Mouse (Mus musculus): Measurements from ENCODE around the gene Pepd. TPM values are rescaled to one million over a fixed set of nuclear protein-coding genes. Genes with fewer than 3 reads are reported as not detected.

Pepd gene
- total RNA-seq (2012; rRNA removed): 40.7 and 48.0 TPM in 2 replicates
- 10 to 100 TPM in 1 of 2 experiments, not detected in 1; 29.7 TPM for polyA plus RNA-seq (2012; ENCODE audit: insufficient read depth in 1 of 2, insufficient read length in 2 of 2, low read depth in 1 of 2, low replicate concordance in 2 of 2, missing spikeins in 1 of 2)

GRCm38 (mm10) chr7:34911919-34912897 lies at the start of gene Pepd:
Gene Pepd (plus strand): TSS chr7:34912379.
- peak within 1 kb of the TSS; percentile 61 for H3K9ac ChIP-seq (ENCODE audit: control insufficient read depth, low read depth, low read length, poor library complexity, severe bottlenecking)
- no peaks in the 10 kb centered on the region for H3K27me3 ChIP-seq (ENCODE audit: control insufficient read depth in 1 of 2, insufficient read depth in 2 of 2, low read length in 2 of 2)
- H3K4me1 ChIP-seq (ENCODE audit: control insufficient read depth in 1 of 2, insufficient read depth in 2 of 2, low read length in 2 of 2): no peaks in the 10 kb centered on the region
- no peak for TF ChIP-seq GATA1 (IDR thresholded peaks at IDR 0.05; ENCODE audit: low read depth, low read length)
- peak; percentile 90 for TF ChIP-seq SIN3A (IDR thresholded peaks at IDR 0.05; ENCODE audit: low read length)
- no peak for TF ChIP-seq POLR2AphosphoS2 (IDR thresholded peaks at IDR 0.05; ENCODE audit: low read length)
- peak; percentile 54 for TF ChIP-seq NELFE (IDR thresholded peaks at IDR 0.05; ENCODE audit: low read depth, low read length)
- peak; percentile 76 for TF ChIP-seq MAX (IDR thresholded peaks at IDR 0.05; ENCODE audit: low read length)
- TF ChIP-seq POLR2A (IDR thresholded peaks at IDR 0.05; ENCODE audit: control insufficient read depth in 1 of 2, insufficient read depth in 1 of 2, low read depth in 1 of 2, low read length in 2 of 2, poor library complexity in 1 of 2): peak in 1 of 2 experiments; percentile 63; a peak in 1 of 4 replicates
- no peak for TF ChIP-seq KAT2A (conservative IDR thresholded peaks at IDR 0.05; ENCODE audit: low read depth, low read length)
- no peak for TF ChIP-seq ZMIZ1 (IDR thresholded peaks at IDR 0.05; ENCODE audit: low read depth, low read length)
- no peak for TF ChIP-seq EP300 (IDR thresholded peaks at IDR 0.05; ENCODE audit: low read depth in 1 of 2, low read length in 2 of 2)
- TF ChIP-seq UBTF (IDR thresholded peaks at IDR 0.05; ENCODE audit: borderline replicate concordance, insufficient read depth, low read depth, low read length): no peak
- no peak for TF ChIP-seq MAZ (IDR thresholded peaks at IDR 0.05; ENCODE audit: low read depth, low read length)
- TF ChIP-seq NRF1 (IDR thresholded peaks at IDR 0.05; ENCODE audit: insufficient read depth, low read depth, low read length, poor library complexity, severe bottlenecking): no peak
- TF ChIP-seq USF2 (IDR thresholded peaks at IDR 0.05; ENCODE audit: borderline replicate concordance in 1 of 2, insufficient read depth in 1 of 2, low read depth in 1 of 2, low read length in 2 of 2): peak; percentile 39 to 94; a peak in 3 of 4 replicates
- no peak for TF ChIP-seq TAL1 (IDR thresholded peaks at IDR 0.05; ENCODE audit: low read length)
- TF ChIP-seq ZNF384 (IDR thresholded peaks at IDR 0.05; ENCODE audit: low read depth, low read length): no peak
- TF ChIP-seq MYB (IDR thresholded peaks at IDR 0.05; ENCODE audit: low read depth, low read length): no peak
- TF ChIP-seq RAD21 (IDR thresholded peaks at IDR 0.05; ENCODE audit: low read depth, low read length): no peak
- TF ChIP-seq E2F4 (IDR thresholded peaks at IDR 0.05; ENCODE audit: borderline replicate concordance, low read depth, low read length): no peak
- TF ChIP-seq CHD2 (IDR thresholded peaks at IDR 0.05; ENCODE audit: low read length): no peak
- TF ChIP-seq MYC (IDR thresholded peaks at IDR 0.05; ENCODE audit: low read depth, low read length): no peak
- TF ChIP-seq USF1 (IDR thresholded peaks at IDR 0.05; ENCODE audit: low read depth, low read length): peak; percentile 96
- TF ChIP-seq ZKSCAN1 (IDR thresholded peaks at IDR 0.05; ENCODE audit: low read depth, low read length): no peak
- TF ChIP-seq TBP (IDR thresholded peaks at IDR 0.05; ENCODE audit: low read depth, low read length): peak; percentile 36; the same call in 1 of the 2 replicates
- TF ChIP-seq ETS1 (IDR thresholded peaks at IDR 0.05; ENCODE audit: low read depth, low read length): no peak
- peak; percentile 65; the same call in 1 of the 2 replicates for TF ChIP-seq MXI1 (IDR thresholded peaks at IDR 0.05; ENCODE audit: low read depth, low read length)
- no peak for TF ChIP-seq CTCF (IDR thresholded peaks at IDR 0.05 in 2 of 3, conservative IDR thresholded peaks at IDR 0.05 in 1 of 3; ENCODE audit: control insufficient read depth in 1 of 3, insufficient read depth in 1 of 3, low read depth in 2 of 3, low read length in 3 of 3, poor library complexity in 1 of 3, severe bottlenecking in 1 of 3)
- TF ChIP-seq HCFC1 (IDR thresholded peaks at IDR 0.05; ENCODE audit: low read depth, low read length): peak; percentile 76
- no peak for TF ChIP-seq MEF2A (IDR thresholded peaks at IDR 0.05; ENCODE audit: extremely low read depth, insufficient replicate concordance, low read depth, low read length, poor library complexity, severe bottlenecking)
- no peak for TF ChIP-seq GABPA (IDR thresholded peaks at IDR 0.05; ENCODE audit: low read depth, low read length)
- TF ChIP-seq BHLHE40 (IDR thresholded peaks at IDR 0.05; ENCODE audit: borderline replicate concordance, low read depth, low read length): peak; percentile 77; the same call in 1 of the 2 replicates
- no peaks in the 10 kb centered on the region; a peak in 1 of 4 replicates for H3K36me3 ChIP-seq (ENCODE audit: control insufficient read depth in 1 of 2, insufficient read depth in 2 of 2, low read length in 2 of 2)
- H3K79me2 ChIP-seq (ENCODE audit: control insufficient read depth, insufficient read depth, low read length, poor library complexity): no peaks in the 10 kb centered on the region
- DNase-seq (ENCODE audit: low read depth, low spot score): peak; percentile 89
- H3K9me3 ChIP-seq (replicated peaks; ENCODE audit: insufficient read depth, low read length): no peaks in the 10 kb centered on the region
- no peak within 1 kb of the TSS for H3K27ac ChIP-seq (ENCODE audit: control insufficient read depth, low read depth, low read length)
- H3K4me3 ChIP-seq (ENCODE audit: control insufficient read depth in 1 of 2, insufficient read depth in 1 of 2, low read depth in 2 of 2, low read length in 2 of 2): peak within 1 kb of the TSS; percentile 62 to 99

All from MEL (cell line).